Comparison of ENCODE assay signal across 1 mouse cellular context in the genomic region with DNA sequence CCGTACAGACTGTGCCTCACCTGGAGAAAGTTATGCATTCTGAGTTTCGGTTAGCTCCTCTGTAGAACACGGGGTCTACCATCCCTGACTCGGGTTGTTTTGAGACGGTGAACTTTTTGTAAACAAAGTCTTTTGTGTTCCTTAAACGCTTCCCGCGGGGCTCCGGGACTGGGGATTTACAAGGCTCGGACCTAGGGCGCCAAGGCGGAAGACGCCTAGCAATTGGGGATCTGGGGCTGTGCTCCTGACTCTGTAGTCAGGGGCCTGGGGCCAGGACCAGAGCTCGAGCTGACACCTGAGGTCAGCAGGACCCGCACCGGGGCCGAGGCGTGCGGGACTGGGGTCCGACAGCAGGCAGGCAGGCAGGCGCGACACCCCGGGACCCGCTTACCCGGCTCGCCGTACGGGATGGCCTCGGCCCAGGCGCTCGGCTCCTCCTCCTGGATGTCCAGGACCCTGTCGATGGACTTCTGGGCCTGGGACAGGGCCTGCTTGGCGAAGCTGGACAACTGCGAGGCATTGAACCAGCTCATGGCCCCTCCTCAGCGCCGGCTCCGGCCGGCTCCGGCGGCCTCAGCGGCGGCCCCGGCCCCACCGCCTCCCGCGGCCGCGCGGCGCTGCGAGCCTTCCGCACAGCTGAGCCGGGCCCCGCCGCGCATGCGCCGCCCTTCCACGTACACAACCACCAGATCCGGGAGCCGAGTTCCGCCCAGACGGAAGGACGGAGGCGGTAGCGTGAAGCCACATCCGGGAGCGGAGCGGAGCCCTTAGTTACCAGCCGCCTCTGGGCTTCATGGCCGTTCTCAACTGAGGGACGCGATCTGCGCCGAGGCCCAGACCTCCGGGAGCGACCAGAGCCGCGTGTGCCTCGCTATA.
TF ChIP-seq lines count a peak whose summit lies in the region.

A gene (minus strand): TSS at position 632 of the 876 bp plus-strand sequence.

TF ChIP-seq in CH12.LX, 34 proteins besides CTCF, POLR2A, EP300 and RAD21 (continued from another document):
- 0 out of 2 replicates have a peak, but pooled peaks have one; percentile 52 for TF ChIP-seq KAT2A (IDR thresholded peaks at IDR 0.05; ENCODE audit: insufficient replicate concordance, low read length)
- TF ChIP-seq UBTF (IDR thresholded peaks at IDR 0.05; ENCODE audit: low read depth, low read length): peak; percentile 81; the same call in 1 of the 2 replicates
- TF ChIP-seq ETS1 (conservative IDR thresholded peaks at IDR 0.05; ENCODE audit: low read depth, low read length): peak; percentile 22; the same call in 1 of the 2 replicates
- TF ChIP-seq TCF12 (IDR thresholded peaks at IDR 0.05; ENCODE audit: low read depth, low read length): peak; percentile 82
- TF ChIP-seq E2F4 (IDR thresholded peaks at IDR 0.05; ENCODE audit: insufficient replicate concordance, low read depth, low read length): no peak
- TF ChIP-seq MYC (IDR thresholded peaks at IDR 0.05; ENCODE audit: low read depth, low read length): no peak
- TF ChIP-seq RCOR1 (conservative IDR thresholded peaks at IDR 0.05; ENCODE audit: low read depth, low read length): no peak
- peak; percentile 97 for TF ChIP-seq NRF1 (IDR thresholded peaks at IDR 0.05; ENCODE audit: low read depth, low read length)
- peak; percentile 71; the same call in 1 of the 2 replicates for TF ChIP-seq SIN3A (IDR thresholded peaks at IDR 0.05; ENCODE audit: low read length)
- TF ChIP-seq ELF1 (IDR thresholded peaks at IDR 0.05; ENCODE audit: low read depth, low read length): peak; percentile 93
- peak; percentile 68 for TF ChIP-seq TBP (conservative IDR thresholded peaks at IDR 0.05; ENCODE audit: low read depth, low read length)
- 0 out of 2 replicates have a peak, but pooled peaks have one; percentile 1 for TF ChIP-seq MAX (IDR thresholded peaks at IDR 0.05; ENCODE audit: low read length)
- peak; percentile 79 for TF ChIP-seq HCFC1 (IDR thresholded peaks at IDR 0.05; ENCODE audit: low read depth, low read length)
- peak; percentile 59; the same call in 1 of the 2 replicates for TF ChIP-seq MXI1 (IDR thresholded peaks at IDR 0.05; ENCODE audit: low read depth, low read length)
